10 mouse cellular contexts compared by ENCODE assay signal in genomic region chr12:12287131-12287786, GRCm38 (mm10). TPM values are rescaled to one million over a fixed set of nuclear protein-coding genes. Genes with fewer than 3 reads are reported as not detected.
A peak's percentile ranks its signal among the peaks of the same experiment; 100 is the strongest.
DNase-seq lines count a peak whose midpoint lies in the region; ATAC-seq and TF ChIP-seq lines count a peak whose summit lies in the region.
"Had no signal": no experiment of that assay in that cellular context is flagged by ENCODE, and none has a peak within 500 bp of the region (broad histone marks: within the 10 kb centered on the region; RNA-seq: fewer than 3 reads in every experiment).

No protein-coding gene starts in this region.

- WGBS in spleen, adult 2 months = 18% methylated on average over 9 of the region's 9 CpGs
- WGBS in forebrain, embryonic 14.5 days = 38% methylated on average over 9 of the region's 9 CpGs
- 44% methylated on average over 9 of the region's 9 CpGs for WGBS in intestine, postnatal 0 days

- peak overlapping the region; percentile 33 for H3K4me2 ChIP-seq in forebrain, embryonic 14.5 days (ENCODE audit: low read length)
- peak overlapping the region; percentile 18; the same call in 1 of the 2 replicates for H3K4me2 ChIP-seq in intestine, postnatal 0 days (replicated peaks; ENCODE audit: low read depth)

- no peaks in the 10 kb centered on the region for H3K27me3 ChIP-seq in spleen, adult 2 months (ENCODE audit: control insufficient read depth, insufficient read depth, low read length)
- no peaks in the 10 kb centered on the region for H3K27me3 ChIP-seq in forebrain, embryonic 14.5 days (replicated peaks; ENCODE audit: control insufficient read depth, insufficient read depth, low read length)
- no peaks in the 10 kb centered on the region for H3K27me3 ChIP-seq in intestine, postnatal 0 days (replicated peaks; ENCODE audit: control insufficient read depth, insufficient read depth, low read length)
- H3K27me3 ChIP-seq: CH12.LX had no signal

- DNase-seq in frontal cortex, adult 2 months (ENCODE audit: extremely low spot score in 1 of 2, low spot score in 1 of 2) = peak; percentile 40 to 69
- no peak for DNase-seq in frontal cortex, postnatal 14 days (ENCODE audit: low spot score in 2 of 2)
- no peak for DNase-seq in spleen, adult 2 months (ENCODE audit: low read depth in 1 of 2, low spot score in 2 of 2)
- no peak for DNase-seq in spleen, adult 12 weeks (ENCODE audit: low spot score)
- peak; percentile 89 for DNase-seq in forebrain, embryonic 14.5 days (ENCODE audit: low spot score)
- peak; percentile 62 for DNase-seq in naive thymus-derived CD4-positive, alpha-beta T cell, adult 2 months (ENCODE audit: low read depth)
- DNase-seq in MN1 (ENCODE audit: low spot score) = no peak

- H3K4me3 ChIP-seq in spleen, adult 2 months (ENCODE audit: extremely low read depth, insufficient read depth, insufficient read length) = peak overlapping the region; percentile 54
- no peak overlapping the region for H3K4me3 ChIP-seq in forebrain, embryonic 14.5 days (ENCODE audit: low read depth, low read length)
- no peak overlapping the region for H3K4me3 ChIP-seq in intestine, postnatal 0 days (ENCODE audit: low read depth, low read length)
- H3K4me3 ChIP-seq: erythroblast, embryonic 14.5 days had no signal

- H3K4me1 ChIP-seq in spleen, adult 2 months (ENCODE audit: control insufficient read depth, insufficient read depth, insufficient read length) = peaks cover 20% of the 10 kb centered on the region
- H3K4me1 ChIP-seq in forebrain, embryonic 14.5 days (ENCODE audit: control insufficient read depth, insufficient read depth, low read length) = peaks cover 20% of the 10 kb centered on the region
- no peaks in the 10 kb centered on the region for H3K4me1 ChIP-seq in intestine, postnatal 0 days (replicated peaks; ENCODE audit: control insufficient read depth, insufficient read depth, low read length)

- peak overlapping the region; percentile 28 for H3K27ac ChIP-seq in spleen, adult 2 months (ENCODE audit: insufficient read depth, low read length)
- H3K27ac ChIP-seq in forebrain, embryonic 14.5 days (ENCODE audit: low read depth, low read length) = peak overlapping the region; percentile 96
- no peak overlapping the region for H3K27ac ChIP-seq in intestine, postnatal 0 days (ENCODE audit: low read depth, low read length)

- ATAC-seq in forebrain, embryonic 14.5 days = peak; percentile 87
- no peak for ATAC-seq in intestine, postnatal 0 days

- no peak for TF ChIP-seq POLR2A in spleen, adult 2 months (IDR thresholded peaks at IDR 0.05; ENCODE audit: low read depth, low read length)

- TF ChIP-seq CTCF in spleen, adult 2 months (IDR thresholded peaks at IDR 0.05; ENCODE audit: extremely low read depth, insufficient read depth, insufficient read length, insufficient replicate concordance) = no peak
- no peak for TF ChIP-seq CTCF in intestine, postnatal 0 days (IDR thresholded peaks at IDR 0.05; ENCODE audit: low read depth)

- no peaks in the 10 kb centered on the region for H3K9me3 ChIP-seq in forebrain, embryonic 14.5 days (replicated peaks; ENCODE audit: control insufficient read depth, low read length)
- no peaks in the 10 kb centered on the region for H3K9me3 ChIP-seq in intestine, postnatal 0 days (ENCODE audit: control insufficient read depth)

- H3K36me3 ChIP-seq in spleen, adult 2 months (ENCODE audit: control insufficient read depth, insufficient read depth, low read length) = no peaks in the 10 kb centered on the region
- H3K36me3 ChIP-seq in forebrain, embryonic 14.5 days (ENCODE audit: control insufficient read depth, insufficient read depth, low read length) = no peaks in the 10 kb centered on the region
- H3K36me3 ChIP-seq in intestine, postnatal 0 days (ENCODE audit: control insufficient read depth, insufficient read depth) = no peaks in the 10 kb centered on the region

- H3K9ac ChIP-seq in forebrain, embryonic 14.5 days (ENCODE audit: low read length) = peak overlapping the region; percentile 40; the same call in 1 of the 2 replicates
- H3K9ac ChIP-seq in intestine, postnatal 0 days (ENCODE audit: low read depth, low read length) = no peak overlapping the region

RNA-seq across cellular contexts. Expression of gene Fam49a, which starts 25.3 kb away (rescaled TPM):
- polyA plus RNA-seq in frontal cortex, adult 2 months (2012; rRNA removed) = 65.5 and 77.3 TPM in 2 replicates
- polyA plus RNA-seq in spleen, adult 2 months (2012; rRNA removed) = 9.6 and 11.3 TPM in 2 replicates
- polyA plus RNA-seq in forebrain, embryonic 14.5 days (2014; fragmentation: Nextera tagmentation; extraction: Ambion mirVana) = 131 and 182 TPM in 2 replicates
- polyA plus RNA-seq in intestine, postnatal 0 days (2015; fragmentation: Nextera tagmentation; extraction: Ambion mirVana) = 4.2 and 4.4 TPM in 2 replicates

Comparison
In these comparisons a context has a peak if more than half of its experiments do, and no peak if none do; other contexts are left out.
1. DNase-seq: peak in frontal cortex, adult 2 months (2 of 2), forebrain, embryonic 14.5 days (single experiment) and naive thymus-derived CD4-positive, alpha-beta T cell, adult 2 months (single experiment); none in frontal cortex, postnatal 14 days (0 of 2), spleen, adult 2 months (0 of 2), spleen, adult 12 weeks (single experiment) and MN1 (single experiment).